Mouse (Mus musculus) liver, postnatal 0 days (tissue): Measurements from ENCODE around the gene Fancd2. TPM values are rescaled to one million over a fixed set of nuclear protein-coding genes. Genes with fewer than 3 reads are reported as not detected.

Experiments
- ATAC-seq: fragments of 200-750 bp; cut with Nextera tagmentation; 2 replicates; pipeline ENCODE4 v1.8.0; 2017; ENCODE audit warnings: mild to moderate bottlenecking, moderate library complexity
- DNase-seq: peaks from one replicate; pipeline ENCODE4 v3.0.0-alpha.2; 2016
- H3K27ac ChIP-seq: fragments of 300-500 bp; sonication (generic); 2 replicates; pipeline ENCODE4 v1.5.1; 2014; ENCODE audit warnings: antibody characterized with exemption, moderate library complexity, mild to moderate bottlenecking, low read depth
- H3K27me3 ChIP-seq: fragments of 300-500 bp; sonication (generic); 2 replicates; pipeline ENCODE4 v1.6.1; 2014; ENCODE audit warnings: low read length, control low read depth, mixed read lengths; ENCODE audit not compliant: insufficient read depth
- H3K36me3 ChIP-seq: fragments of 300-500 bp; sonication (generic); replicated peaks from 2 replicates; pipeline ENCODE4 v1.6.1; 2014; ENCODE audit warnings: mild to moderate bottlenecking, control low read depth, low read length, moderate library complexity, mixed read lengths; ENCODE audit not compliant: insufficient read depth
- H3K4me1 ChIP-seq: fragments of 300-500 bp; sonication (generic); 2 replicates; pipeline ENCODE4 v1.6.1; 2014; ENCODE audit warnings: antibody characterized with exemption, mild to moderate bottlenecking, control low read depth; ENCODE audit not compliant: insufficient read depth
- H3K4me2 ChIP-seq: fragments of 300-500 bp; sonication (generic); 2 replicates; pipeline ENCODE4 v1.6.1; 2014; ENCODE audit warnings: low read depth, mild to moderate bottlenecking, low read length, moderate library complexity, mixed read lengths
- H3K4me3 ChIP-seq: fragments of 300-500 bp; sonication (generic); 2 replicates; pipeline ENCODE4 v1.5.1; 2014; ENCODE audit warnings: low read depth, low read length
- H3K9ac ChIP-seq: fragments of 300-500 bp; sonication (generic); replicated peaks from 2 replicates; pipeline ENCODE4 v1.6.1; 2014; ENCODE audit warnings: mild to moderate bottlenecking, moderate library complexity
- H3K9me3 ChIP-seq: fragments of 300-500 bp; sonication (generic); 2 replicates; pipeline ENCODE4 v1.6.1; 2016; ENCODE audit warnings: mild to moderate bottlenecking, control low read depth, low read length, mixed read lengths
- CTCF ChIP-seq: sonication (generic); IDR thresholded peaks from 2 replicates; pipeline ENCODE4 v1.5.1; 2016; ENCODE audit warnings: antibody characterized with exemption, low read depth
- EP300 ChIP-seq: IDR thresholded peaks from 2 replicates; pipeline ENCODE4 v1.6.1; 2016; ENCODE audit warnings: antibody characterized with exemption, low read depth, mild to moderate bottlenecking
- WGBS: fragments of 180-500 bp; shearing (Covaris S2); extraction: QIAGEN DNeasy Blood & Tissue Kit; methylation state at CpG from one replicate; pipeline ENCODE4 v1.1.7; 2014; ENCODE audit not compliant: insufficient replicate concordance; 5-methylcytosine and 5-hydroxymethylcytosine counted together
- polyA plus RNA-seq: library from polyadenylated mRNA; unstranded; fragments of >200 nt; fragmentation: Nextera tagmentation; extraction: Ambion mirVana; gene quantifications from 2 replicates; pipeline ENCODE4 v1.2.1, GENCODE M21; 2015

Fancd2 gene
- polyA plus RNA-seq, 1 experiment from 2014 or later: 4.5 TPM

DNA sequence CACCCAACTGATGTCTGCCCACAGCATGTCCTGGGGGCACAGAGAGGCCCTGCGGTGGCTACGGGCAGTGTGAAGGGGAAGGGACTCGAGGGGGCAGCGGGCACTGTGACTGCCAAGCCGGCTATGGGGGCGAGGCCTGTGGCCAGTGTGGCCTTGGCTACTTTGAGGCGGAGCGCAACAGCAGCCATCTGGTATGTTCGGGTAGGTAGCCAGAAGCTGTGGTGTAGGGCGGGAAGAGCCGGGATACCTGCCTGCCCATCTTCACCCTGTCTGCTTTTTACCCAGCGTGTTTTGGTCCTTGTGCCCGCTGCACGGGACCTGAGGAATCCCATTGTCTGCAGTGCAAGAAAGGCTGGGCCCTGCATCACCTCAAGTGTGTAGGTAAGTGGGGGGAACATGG, 42.1 kb upstream of the Fancd2 start:
- no peak for ATAC-seq
- WGBS: 86% methylated on average over 14 of the region's 14 CpGs

DNA sequence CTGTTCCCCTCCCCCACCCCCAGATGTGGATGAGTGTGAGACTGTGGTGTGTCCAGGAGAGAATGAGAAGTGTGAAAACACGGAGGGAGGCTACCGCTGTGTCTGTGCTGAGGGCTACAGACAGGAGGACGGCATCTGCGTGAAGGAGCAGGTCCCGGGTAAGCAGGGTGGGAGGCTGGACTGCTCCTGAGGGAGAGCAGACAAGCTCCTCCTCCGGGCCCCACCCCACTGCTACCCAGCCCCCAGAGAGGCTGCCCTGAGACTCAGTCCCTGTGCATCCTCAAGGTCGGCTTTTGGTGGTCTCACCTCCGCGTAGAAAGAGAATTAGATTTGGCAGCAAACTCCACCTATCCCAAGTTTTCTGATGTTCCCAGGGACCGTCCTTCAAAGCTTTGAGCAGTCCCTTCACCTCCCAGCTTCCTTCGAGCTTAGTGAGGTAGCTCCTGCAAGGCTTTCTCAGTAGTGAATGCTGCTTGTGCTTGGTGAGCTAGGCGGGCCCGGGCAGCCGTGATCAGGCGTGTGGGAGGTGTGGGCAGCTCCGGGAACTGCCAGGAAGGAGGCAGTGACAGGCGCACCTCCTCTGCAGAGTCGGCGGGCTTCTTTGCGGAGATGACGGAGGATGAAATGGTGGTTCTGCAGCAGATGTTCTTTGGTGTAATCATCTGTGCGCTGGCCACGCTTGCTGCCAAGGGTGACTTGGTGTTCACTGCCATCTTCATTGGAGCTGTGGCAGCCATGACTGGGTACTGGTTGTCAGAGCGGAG, 39.2 kb upstream of the Fancd2 start:
- Histone ChIP-seq H3K9me3 (no peaks in the 10 kb centered on the region), H3K4me2 (no peak overlapping the region), H3K4me3 (no peak overlapping the region), H3K9ac (no peak overlapping the region), H3K36me3 (peaks cover 8% of the 10 kb centered on the region), H3K4me1 (peaks cover 12% of the 10 kb centered on the region), H3K27ac (no peak overlapping the region), H3K27me3 (peaks cover 6% of the 10 kb centered on the region)
- WGBS: 77% methylated on average over 24 of the region's 24 CpGs
- DNase-seq (no peak), ATAC-seq (no peak)
- TF ChIP-seq EP300 (no peak), CTCF (no peak)

More for the DNA sequence above, 42.1 kb upstream of the Fancd2 start:
- TF ChIP-seq EP300 (no peak), CTCF (no peak)
- H3K4me2 ChIP-seq: no peak overlapping the region
- no peak overlapping the region for H3K27ac ChIP-seq
- H3K36me3 ChIP-seq: peaks cover 8% of the 10 kb centered on the region
- H3K4me1 ChIP-seq: peaks cover 8% of the 10 kb centered on the region
- H3K9ac ChIP-seq: no peak overlapping the region
- H3K27me3 ChIP-seq: no peaks in the 10 kb centered on the region
- H3K4me3 ChIP-seq: no peak overlapping the region
- H3K9me3 ChIP-seq: no peaks in the 10 kb centered on the region
- no peak for DNase-seq

DNA sequence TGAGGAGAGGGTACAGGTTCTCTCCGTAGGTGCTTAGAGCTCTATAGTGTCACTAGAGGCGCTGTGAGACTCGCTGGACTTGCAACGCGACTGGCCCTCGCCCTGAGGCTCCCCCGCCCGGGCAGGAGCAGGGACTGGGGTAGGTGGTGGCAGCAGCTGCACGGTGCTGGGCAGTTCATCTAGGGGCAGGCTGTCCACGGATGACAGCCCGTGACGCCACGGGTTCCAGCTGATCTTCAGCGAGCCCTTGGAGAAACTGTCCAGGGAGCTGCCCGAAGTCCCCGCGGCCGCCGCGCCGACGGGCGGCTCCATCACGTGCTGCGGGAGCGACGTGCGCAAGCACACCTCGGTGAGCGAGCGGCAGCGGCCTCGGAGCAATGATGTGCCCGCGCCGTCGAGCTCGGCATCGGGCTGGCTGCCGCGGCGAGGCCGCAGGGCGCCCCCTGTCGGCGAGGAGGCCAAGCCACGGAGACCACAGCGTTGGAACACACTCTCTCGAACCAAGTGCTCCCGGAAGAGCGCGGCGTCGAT, 37.2 kb upstream of the Fancd2 start:
- peaks cover 12% of the 10 kb centered on the region for H3K4me1 ChIP-seq
- H3K27me3 ChIP-seq: peaks cover 6% of the 10 kb centered on the region
- H3K27ac ChIP-seq: peak overlapping the region; percentile 59; the same call in 1 of the 2 replicates

DNA sequence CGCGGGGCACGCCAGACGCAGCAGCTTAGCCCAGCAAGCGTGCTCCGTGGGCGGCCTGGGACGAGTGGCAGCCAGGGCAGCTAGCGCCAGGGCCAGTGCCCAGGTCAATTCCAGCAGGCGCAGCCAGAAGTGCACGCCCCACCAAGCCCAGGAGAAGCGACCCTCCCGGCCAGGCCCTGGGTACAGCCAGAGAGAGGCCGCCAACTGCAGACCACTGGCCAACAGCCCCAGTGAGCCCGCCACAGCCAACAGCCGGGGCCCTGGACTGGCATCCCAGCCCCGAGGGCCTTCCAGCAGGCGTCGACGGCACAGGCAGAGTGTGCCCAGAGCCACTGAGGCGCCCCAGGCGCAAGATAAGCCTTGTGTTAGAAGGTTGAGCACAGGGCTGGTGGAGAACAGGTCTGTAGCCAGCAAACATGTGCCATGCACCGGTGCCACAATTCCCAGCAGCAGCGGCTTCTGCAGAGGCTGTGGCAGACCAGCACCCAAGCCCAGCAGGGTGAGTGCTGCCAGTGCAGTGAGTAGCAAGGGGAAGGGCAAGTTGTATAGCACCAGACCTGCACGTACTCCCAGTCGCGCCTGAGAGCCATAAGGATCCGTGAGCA, 36.3 kb upstream of the Fancd2 start:
- Histone ChIP-seq H3K9me3 (no peaks in the 10 kb centered on the region), H3K9ac (peak overlapping the region; percentile 59), H3K36me3 (peaks cover 2% of the 10 kb centered on the region; the same call in 1 of the 2 replicates), H3K4me3 (peak overlapping the region; percentile 39), H3K4me1 (peaks cover 12% of the 10 kb centered on the region), H3K27ac (no peak overlapping the region), H3K4me2 (peak overlapping the region; percentile 66), H3K27me3 (peaks cover 7% of the 10 kb centered on the region)
- TF ChIP-seq CTCF (no peak), EP300 (no peak)
- 49% methylated on average over 28 of the region's 28 CpGs for WGBS
- DNase-seq (no peak), ATAC-seq (no peak; the same call in 1 of the 2 replicates)

More for the DNA sequence above, 37.2 kb upstream of the Fancd2 start:
- peaks cover 2% of the 10 kb centered on the region; the same call in 1 of the 2 replicates for H3K36me3 ChIP-seq
- TF ChIP-seq EP300 (no peak), CTCF (peak; percentile 85)
- H3K4me3 ChIP-seq: peak overlapping the region; percentile 39
- H3K9me3 ChIP-seq: no peaks in the 10 kb centered on the region
- ATAC-seq (peak; percentile 90), DNase-seq (peak; percentile 86)
- WGBS: 1% methylated on average over 54 of the region's 54 CpGs
- H3K4me2 ChIP-seq: peak overlapping the region; percentile 66
- H3K9ac ChIP-seq: peak overlapping the region; percentile 59

DNA sequence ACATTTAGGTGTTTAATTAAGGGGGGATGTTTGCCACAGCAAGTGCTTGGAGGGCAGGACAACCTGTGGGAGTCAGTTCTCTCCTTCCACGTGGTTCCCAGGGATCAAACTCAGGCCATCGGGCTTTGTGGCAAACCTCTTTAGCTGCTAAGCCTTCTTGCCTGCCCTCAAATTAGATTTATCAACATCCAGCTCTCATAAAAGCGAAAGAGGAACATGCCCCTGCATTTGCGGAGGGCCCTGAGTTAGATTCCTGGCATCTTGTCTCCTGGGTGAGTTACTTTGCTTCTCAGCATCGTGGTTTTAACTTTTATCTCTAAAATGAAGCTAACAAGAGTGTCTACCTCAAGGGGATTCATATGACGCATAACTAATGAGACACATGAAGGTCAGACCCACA, 32.1 kb upstream of the Fancd2 start:
- 43% methylated on average over 6 of the region's 6 CpGs for WGBS
- no peak overlapping the region for H3K4me3 ChIP-seq
- peaks cover 10% of the 10 kb centered on the region for H3K4me1 ChIP-seq
- no peak overlapping the region for H3K27ac ChIP-seq
- ATAC-seq (no peak), DNase-seq (no peak)
- H3K36me3 ChIP-seq: no peaks in the 10 kb centered on the region
- TF ChIP-seq CTCF: no peak
- TF ChIP-seq EP300: no peak
- no peak overlapping the region for H3K9ac ChIP-seq
- H3K9me3 ChIP-seq: no peaks in the 10 kb centered on the region
- no peak overlapping the region for H3K4me2 ChIP-seq
- peaks cover 23% of the 10 kb centered on the region for H3K27me3 ChIP-seq

DNA sequence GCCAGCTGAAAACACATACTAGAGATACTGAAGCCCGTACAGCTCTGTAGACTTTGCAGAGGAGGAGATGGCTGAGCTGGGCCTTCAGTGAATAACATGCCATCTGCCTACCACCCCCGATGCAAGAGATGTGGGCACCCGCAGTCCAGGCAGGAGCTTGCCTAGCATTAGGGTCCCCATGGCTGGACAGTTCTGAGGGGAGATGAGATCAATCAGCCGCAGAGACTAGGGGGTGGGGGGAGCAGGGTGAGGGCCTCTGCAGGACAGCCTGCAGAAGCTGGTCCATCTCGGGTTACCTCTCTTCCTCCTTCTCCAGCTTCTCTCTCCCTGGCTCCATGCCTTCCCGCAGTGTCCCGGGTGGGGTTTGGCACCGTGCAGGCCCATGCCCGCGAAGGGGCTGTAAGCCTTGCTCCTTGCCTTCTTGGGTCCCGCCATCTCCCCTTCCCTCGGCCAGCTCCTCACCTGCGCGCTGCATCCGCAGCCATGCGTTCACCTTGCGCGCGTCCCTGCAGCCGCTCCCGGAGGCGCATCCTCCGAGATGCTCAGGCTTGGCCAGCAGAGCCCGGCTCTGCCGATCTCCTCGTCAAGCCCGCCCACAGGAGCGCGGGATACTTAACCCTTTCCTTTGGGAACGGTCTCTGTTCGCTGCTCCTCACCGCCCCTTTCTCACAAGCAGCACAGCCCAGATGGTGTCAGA, 29.9 kb upstream of the Fancd2 start, which contains the start of gene Prrt3:
Prrt3 (minus strand) TSS at position 544 of the 697 bp plus-strand sequence.
- Histone ChIP-seq H3K9ac (no peak within 1 kb of the TSS), H3K4me1 (no peaks in the 10 kb centered on the region), H3K9me3 (no peaks in the 10 kb centered on the region), H3K36me3 (no peaks in the 10 kb centered on the region), H3K4me2 (no peak within 1 kb of the TSS), H3K27me3 (peaks cover 18% of the 10 kb centered on the region; the same call in 1 of the 2 replicates), H3K27ac (no peak within 1 kb of the TSS), H3K4me3 (no peak within 1 kb of the TSS)
- TF ChIP-seq CTCF (no peak), EP300 (no peak)
- WGBS: 8% methylated on average over 32 of the region's 32 CpGs
- ATAC-seq (no peak), DNase-seq (no peak)
